Mouse (Mus musculus) mouse trophoblast stem cell (cell line): ENCODE results near the gene Efcab9.

Experiments
- in situ Hi-C, 2 experiments: fragments of 300-500 bp; cut with MseI, MboI; formaldehyde crosslinking; loops; 2 replicates in 1 of 2; 3 replicates in 1 of 2; pipeline ENCODE4 v1.15.1; 2025

Gene Efcab9

GRCm38 (mm10) chr11:32556333-32556990 is 24.6 kb upstream of the Efcab9 start:
- in situ Hi-C loops = no loop called here

DNA sequence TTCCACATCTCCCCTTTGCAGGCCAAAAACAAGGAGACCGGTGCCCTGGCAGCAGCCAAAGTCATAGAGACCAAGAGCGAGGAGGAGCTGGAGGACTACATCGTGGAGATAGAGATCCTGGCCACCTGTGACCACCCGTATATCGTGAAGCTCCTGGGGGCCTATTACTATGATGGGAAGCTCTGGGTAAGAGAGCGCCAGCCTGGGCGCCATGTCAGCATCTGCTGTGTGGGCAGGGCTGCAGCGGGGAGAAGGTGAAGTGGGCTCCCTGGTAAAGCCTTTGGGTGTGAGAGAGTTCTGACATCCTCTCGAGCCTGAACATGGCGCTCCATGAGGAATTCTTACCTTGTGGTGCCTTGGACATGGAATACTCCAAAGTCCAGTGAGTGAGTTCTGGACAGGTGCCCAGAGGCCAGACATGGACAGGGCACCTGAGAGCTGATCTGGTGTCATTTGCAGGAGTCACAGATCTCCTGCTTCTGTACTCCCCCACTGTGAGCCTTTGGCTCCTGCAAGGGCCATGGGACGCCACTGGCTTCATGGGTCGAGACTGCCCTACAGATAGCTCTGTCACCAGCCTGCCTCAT is 23.3 kb upstream of the Efcab9 start:
- in situ Hi-C loops = no loop called here

DNA sequence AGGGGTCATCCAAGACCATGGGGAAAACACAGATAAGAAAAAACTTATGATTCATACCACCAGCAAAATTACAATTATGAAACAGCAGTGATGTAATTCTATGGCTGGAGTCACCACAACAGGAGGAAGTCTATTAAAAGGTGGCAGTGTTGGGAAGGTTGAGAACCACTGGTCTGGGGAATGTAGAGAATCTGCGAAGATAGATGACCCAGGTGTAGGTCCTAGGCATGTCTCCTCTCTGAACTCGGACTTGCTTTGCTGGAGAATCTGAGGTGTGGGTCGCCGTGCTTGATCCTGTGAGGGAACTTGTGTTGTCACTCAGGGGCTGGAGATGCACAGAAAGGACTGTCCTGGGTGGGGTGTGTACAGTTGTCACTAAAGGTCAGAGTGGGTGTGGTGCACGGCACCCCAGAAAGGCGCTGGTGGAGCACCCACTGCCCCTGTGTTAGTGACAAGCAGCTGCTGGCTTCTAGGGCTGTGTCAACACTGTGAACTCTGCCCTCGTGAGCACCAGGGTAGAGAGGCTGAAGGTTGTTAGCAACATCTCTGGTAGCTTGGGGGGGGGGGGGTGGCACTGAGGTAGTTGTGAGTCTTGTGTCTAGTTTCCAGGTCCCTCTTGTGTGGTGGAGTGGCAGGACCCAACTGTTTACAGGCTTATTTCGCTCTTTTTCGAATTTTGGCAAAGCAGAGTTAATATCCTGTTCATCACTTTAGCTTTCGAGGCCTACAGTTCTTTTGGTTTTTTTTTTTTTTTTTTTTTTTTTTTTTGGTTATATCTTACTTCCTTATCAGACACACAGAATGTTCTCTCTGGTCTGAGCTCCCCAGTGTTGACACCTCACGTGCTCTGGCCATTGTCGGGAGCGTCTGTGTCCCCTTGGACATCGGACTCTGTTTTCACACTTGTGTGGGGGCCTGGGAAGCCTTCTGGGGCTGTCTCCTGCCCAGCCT is 22.5 kb upstream of the Efcab9 start:
- in situ Hi-C loops = no loop called here

DNA sequence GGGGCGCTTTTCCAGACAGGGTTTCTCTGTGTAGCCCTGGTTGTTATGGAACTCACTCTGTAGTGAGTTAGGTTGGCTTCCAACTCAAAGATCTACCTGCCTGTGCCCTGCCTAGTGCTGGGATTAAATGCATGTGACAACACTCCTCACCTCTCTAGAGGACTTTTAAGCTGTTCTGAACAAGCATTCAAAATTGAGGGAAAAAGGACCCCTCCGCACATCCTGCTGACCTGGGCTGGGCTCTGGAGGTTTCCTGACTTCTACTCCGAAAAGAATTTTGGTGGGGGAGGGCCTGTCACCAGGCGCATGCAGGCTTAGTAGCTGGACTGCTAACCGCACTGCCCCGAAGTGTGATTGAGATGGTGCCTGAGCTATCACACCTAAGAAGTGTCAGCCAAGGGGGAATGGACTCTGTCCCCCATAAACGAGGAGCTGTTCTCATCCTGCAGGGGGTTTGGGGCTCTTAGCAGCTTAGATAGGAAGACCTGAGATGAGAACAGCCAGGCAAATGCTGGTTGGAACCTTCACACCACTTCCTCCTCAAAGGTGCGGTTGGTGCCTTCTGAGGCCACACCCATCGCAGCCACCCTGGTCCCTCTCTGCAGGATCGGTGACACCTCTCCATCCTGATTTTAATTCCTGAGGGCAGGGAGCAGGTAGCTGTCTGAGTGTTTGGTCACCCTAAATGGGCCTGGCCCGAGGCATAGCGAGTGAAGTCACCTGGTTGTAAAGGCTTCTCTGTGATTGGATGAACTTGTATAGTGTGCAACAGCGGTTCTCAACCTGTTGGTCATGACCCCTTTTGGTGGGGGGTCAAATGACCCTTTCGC is 21.6 kb upstream of the Efcab9 start:
- in situ Hi-C loops = no loop called here

DNA sequence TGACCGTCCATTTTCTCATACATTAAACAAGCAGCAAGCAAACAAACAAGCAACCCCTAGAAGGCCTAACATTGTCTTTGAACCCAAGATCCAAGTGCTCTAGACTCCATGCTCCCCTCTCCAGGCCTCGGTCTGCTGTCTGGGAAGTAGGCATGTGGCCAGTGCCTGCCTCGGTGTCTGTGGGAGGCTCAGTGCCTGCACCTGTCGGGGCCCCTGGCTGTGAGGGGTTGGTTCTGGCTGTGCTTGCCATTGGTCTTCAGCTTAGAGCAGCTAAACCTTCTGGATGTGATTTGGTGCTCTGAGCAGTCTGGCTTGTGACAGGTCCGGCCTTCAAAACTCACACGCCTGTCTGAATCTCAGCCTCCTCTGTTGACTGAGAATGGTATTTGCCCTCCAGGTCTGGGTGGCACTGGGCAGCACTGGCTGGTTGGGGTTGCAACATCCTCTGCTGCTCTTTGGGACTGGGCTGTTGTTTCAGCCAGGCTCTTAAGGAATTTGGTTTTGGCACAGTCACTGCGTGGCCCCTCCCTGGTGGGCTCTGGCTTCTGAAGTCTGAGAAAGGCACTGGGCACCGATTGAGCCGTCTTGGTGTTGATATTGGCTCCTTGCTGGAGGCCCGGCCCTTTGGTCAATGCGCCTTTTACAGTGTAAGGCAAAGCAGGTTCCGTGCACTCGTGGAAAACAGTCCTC is 20.7 kb upstream of the Efcab9 start:
- in situ Hi-C loops = no loop called here

GRCm38 (mm10) chr11:32551579-32552297 is 19.9 kb upstream of the Efcab9 start:
- in situ Hi-C loops = no loop called here

DNA sequence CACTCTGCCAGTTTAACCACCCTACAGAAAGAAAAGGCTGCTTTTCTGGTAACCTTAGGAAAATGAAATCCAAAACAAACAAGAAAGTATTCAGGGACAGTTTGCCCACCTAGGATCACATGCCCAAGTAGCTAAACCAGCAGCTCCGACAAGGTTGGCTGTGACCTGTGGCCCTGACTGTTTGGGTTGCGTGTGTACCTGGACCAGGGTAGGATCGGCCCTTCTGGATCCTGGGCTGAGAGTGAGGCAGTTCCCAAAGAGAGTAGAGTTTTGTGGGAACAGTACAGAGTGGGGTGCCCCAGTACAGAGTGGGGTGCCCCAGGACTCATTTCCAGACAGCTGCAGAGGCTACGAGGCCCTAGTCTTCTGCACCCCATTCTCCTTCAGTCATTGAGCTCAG is 19.2 kb upstream of the Efcab9 start:
- in situ Hi-C loops = no loop called here

DNA sequence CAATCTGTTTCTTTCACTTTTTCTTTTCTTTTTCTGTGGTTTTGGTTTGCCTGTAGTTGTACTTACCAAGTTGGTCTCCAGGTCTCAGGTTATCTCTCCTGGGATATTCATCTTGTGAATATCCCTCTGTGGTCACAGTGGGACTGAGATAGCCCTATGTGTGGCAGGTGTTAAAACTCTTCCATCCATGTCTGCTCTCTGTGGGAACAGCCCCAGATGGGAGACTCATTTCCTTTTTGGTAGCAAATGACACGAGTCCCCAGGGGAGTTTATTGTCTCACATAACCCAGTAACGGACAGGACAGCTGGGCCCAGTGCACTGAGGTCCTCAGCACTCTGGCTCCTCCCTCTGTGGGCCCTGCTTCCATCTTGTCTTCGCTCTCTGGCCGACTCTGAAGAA is 18.2 kb upstream of the Efcab9 start:
- in situ Hi-C loops = no loop called here

DNA sequence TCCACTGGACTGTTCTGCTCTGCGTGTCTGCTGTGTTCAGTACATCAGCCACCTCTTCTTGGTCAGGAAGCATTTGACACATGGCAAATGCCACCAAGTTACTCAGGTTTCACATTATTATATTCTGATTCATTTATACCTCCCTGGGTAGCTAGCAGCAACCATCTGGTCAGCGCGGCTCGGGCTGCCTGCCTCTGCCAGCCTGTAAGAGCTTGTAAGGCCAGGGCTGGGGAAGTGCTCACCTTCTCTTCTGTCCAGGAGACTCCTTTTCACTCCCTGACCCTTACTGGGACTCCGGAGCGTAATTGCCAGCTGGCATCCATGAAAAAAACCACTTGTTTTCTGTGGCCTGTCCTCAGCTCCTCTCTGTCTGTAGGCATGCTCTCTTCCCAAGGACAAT is 17.4 kb upstream of the Efcab9 start:
- in situ Hi-C loops = no loop called here

DNA sequence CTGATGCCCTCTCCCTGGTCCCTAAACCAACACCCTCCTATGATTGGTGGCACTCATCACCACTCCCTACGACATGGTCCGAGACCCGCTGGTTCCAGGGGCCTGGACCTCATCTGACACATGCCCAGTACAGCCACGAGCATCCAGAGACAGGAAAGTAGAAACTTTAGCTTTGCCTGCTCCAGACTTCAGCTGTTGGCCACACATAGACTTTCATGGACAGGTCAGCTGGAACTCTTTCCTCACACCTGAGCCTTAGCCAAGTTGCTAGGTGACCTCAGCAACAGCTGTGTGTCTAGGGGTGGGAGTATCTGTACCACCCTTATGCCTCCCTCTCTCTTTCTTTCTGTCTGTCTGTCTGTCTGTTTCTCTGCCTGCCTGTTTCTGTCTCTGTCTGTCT is 16.4 kb upstream of the Efcab9 start:
- in situ Hi-C loops = no loop called here

DNA sequence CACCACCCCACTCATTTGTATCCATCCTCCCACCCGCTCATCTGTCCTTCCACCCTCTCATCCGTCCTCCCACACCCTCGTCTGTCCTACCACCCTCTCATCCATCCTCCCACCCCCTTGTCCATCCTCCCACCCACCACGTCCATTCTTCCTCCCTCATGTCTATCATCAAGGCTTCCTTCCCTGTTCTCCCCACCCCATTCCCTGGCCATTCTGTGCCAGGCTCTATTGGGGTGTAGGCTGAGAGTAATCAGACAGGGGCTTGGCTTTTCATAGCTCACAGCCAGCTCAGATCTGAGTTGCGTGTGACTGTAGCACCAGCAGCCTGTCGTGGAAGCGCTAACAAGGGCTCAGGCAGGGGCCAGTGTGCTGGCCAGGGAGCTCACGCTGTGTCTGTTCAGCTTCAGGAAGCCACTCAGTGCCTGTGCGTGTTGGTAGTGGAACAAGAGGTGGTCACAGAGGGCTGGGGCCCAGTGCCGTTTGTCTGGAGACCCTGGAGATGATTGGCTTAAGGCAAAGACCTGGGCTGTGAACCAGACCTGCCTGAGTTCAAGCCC is 15.6 kb upstream of the Efcab9 start:
- in situ Hi-C loops = no loop called here

DNA sequence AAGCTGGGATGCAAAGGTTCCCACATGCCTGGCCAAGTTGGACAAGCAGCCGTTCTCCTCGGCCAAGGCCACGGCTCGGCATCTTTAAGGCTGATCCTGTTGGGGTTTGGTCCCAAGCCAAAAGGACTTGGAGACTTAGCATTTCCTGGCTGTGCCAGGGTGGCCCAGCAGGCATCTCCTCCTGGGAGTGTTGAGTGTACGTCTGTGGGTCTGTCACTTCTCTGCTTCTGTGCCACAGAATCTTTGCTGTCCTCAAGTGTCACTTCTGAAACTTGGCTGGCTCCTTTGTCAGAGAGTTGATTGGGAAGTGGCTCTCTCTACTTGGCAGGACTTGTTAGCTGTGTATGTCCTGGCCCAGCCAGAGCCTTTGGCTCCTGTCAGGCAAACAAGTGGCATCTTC is 14.6 kb upstream of the Efcab9 start:
- in situ Hi-C loops = no loop called here

DNA sequence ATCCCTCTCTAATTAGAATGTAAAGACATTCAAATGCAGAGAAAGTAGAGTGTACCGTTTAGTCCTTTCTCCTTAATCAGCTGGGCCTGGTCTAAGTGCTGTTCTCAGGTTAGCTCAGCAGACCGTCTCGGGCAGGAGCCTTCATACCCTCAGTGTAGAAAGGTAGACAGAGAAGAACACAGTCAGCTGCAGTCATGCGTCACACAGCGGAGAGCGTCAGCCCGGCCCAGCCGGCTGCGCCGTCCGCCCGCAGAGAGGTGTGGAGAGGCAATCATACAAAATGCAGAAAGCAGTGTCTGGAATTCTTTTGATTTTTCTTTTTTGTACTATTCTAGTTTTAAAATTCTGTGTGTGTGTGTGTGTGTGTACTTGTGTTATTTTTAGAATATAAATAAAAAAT is 13.7 kb upstream of the Efcab9 start:
- in situ Hi-C loops = no loop called here

GRCm38 (mm10) chr11:32544497-32544896 is 12.6 kb upstream of the Efcab9 start:
- in situ Hi-C loops = no loop called here

DNA sequence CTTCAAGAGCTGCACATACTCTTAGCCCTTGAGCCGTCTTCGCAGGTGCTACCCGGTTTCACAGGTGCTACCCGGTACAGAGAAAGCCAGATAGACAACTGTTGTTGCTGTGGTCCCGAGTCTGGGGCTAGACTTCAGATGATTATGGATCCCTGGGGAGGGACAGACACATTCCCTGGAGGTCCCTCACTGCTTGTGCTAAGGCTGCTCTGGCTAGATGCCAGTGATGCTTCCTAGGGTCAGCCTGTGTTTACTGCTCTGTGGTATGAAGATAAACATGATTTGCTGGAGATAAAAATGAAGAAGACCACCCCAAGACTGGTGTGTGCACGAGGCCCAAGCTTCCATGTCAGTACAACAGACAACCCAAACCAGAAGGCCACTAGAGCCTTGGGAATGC is 12.2 kb upstream of the Efcab9 start:
- in situ Hi-C loops = no loop called here

DNA sequence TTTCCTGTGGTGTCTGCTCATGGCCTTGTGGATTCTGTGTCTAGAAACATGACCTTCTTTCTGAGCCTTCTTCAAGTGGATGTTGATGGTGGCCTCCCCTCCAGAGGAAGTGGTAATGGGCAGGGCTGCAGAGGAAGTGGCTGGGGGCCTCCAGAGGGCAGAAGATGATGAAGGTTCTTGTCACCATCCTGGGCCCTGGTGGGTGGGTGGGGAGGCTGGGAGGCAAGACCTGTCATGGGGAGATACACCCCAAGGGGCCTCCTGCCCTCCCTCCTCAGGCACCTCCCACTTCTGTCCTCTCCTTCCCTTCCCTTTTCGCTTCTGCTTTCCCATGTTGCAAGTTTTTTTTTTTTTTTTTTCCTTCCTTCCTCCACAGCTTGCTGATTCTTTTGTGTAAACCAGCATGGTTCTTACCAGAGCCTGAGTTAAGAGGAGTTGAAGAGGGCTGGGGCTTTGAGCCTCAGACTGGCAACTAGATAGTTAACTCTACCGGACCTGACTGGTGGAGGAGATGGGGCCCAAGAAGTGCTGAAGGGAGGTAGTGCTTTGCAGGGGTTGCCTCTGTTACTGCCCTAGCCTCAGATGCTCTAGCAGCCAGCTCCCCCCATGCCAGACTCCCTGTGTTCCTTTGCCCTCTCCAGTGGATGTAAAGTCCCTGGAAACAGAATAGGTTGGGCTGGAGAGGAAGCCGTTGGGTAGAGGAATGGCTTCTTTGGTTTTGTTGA is 11.0 kb upstream of the Efcab9 start:
- in situ Hi-C loops = no loop called here

GRCm38 (mm10) chr11:32542181-32542580 is 10.3 kb upstream of the Efcab9 start:
- in situ Hi-C loops = no loop called here

- in situ Hi-C loops = no loop called here
Measured at GRCm38 (mm10) chr11:32540463-32540862, 8.6 kb upstream of the Efcab9 start.

DNA sequence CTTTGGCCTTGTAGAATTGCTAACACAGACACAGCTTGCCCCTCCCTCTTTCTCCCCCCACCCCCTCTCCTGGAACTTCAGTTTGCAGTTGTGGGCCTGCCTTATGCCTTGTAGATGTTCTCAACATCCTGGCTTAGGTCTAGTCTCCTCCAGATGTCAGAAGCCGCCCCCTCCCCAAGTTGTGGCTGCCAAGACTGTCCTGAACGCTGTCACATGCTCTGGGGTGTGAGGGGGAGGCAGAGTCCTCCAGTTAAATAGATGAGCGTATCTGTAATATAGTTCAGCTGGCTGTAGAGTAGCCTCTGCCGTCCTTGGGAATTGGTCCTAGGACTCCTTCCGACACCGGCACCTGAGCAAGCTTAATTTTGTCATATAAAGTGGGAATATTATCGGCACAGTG is 7.8 kb upstream of the Efcab9 start:
- in situ Hi-C loops = no loop called here

GRCm38 (mm10) chr11:32538846-32539245 is 7.0 kb upstream of the Efcab9 start:
- in situ Hi-C loops = no loop called here
